Mouse (Mus musculus): ENCODE results near the gene Slc27a1.

The Slc27a1 gene

GRCm38 (mm10) chr8:71586891-71587290 lies 18.2 kb downstream of the Slc27a1 start:
- peak; percentile 78 for DNase-seq (ENCODE audit: low read depth)

DNA sequence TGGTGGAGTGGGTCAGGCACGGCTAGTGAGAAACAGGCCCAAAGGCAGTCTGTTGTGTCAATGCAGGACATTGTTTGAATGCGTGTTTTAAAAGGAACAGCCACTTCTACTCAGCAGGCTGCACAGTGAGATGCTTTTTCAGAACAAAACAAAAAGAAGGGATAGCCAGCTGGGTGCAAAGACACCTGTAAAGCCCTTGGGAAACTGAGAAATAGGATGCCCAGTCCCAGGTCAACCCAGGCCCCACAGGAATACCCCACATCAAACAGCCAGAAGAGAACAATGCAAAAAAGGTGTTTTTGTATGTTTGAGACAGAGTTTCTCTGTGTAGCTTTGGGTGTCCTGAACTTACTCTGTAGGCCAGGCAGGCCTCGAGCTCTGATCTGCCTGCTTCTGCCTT lies 20.1 kb downstream of the Slc27a1 start:
- no peak for DNase-seq (ENCODE audit: low read depth)

DNA sequence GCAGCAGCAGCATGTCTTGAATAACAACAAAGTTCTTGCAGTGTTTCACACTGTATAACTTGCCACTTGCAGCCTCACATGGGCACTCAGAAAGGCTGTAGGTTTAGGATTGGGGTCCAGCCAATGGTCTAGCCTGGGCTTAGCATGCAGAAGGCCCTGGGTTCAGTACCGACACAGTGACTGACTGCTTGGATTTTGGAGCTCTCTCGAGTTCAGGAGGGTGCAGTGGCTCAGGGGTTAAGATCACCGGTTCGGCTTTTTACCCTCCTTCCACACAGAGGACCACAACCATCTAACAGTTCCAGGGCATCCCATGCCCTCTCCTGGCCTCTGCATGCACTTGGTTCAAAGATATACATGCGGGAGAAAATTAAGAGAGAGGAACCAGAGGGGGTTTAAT lies 22.3 kb downstream of the Slc27a1 start:
- DNase-seq (ENCODE audit: low read depth), result no peak

DNA sequence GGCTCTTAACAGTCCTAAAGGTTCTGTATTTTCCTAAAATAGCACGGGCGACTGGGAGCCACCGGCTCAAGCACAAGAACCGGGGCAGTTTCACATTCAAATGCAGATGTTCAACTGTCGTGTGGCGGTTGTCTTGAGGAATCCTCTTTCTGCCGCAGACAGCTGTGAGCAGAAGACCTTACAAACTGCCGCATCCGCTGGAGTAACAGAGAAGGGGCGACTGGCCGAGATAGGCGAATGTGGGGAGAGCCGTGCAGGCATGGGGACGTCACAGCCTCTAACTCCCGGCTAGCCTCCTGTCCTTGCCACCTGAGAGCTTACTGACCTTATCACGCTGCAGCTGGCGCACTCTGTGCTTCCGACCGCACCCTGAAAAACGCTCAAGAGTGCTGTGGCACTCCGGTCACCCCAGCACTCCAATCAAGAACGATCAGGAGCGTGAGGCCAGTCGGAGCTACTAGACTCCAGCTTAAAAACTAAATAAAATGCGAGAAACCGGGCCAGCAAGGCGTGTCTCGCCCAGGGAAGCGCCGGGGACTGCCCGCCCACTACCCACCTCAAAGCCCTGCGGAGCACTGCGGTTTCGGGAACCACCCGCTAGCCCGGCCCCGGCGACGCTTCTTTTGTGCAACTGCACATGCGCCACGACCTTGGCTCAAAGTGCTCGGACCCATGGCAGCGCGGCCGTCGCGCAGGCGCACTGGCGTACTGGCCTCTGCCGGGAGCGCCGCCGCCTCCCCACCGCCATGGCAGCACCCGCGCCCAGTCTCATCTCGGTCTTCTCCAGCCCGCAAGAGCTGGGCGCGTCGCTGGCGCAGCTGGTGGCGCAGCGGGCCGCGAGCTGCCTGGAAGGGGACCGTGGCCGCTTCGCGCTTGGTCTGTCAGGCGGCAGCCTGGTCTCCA lies 23.0 kb downstream of the Slc27a1 start, which contains the start of gene Pgls:
Pgls (plus strand) TSS at position 706 of the 903 bp plus-strand sequence.
- peak; percentile 95 for DNase-seq (ENCODE audit: low read depth)

GRCm38 (mm10) chr8:71592374-71593170 lies 23.9 kb downstream of the Slc27a1 start:
- DNase-seq (ENCODE audit: low read depth), result peak; percentile 73

DNA sequence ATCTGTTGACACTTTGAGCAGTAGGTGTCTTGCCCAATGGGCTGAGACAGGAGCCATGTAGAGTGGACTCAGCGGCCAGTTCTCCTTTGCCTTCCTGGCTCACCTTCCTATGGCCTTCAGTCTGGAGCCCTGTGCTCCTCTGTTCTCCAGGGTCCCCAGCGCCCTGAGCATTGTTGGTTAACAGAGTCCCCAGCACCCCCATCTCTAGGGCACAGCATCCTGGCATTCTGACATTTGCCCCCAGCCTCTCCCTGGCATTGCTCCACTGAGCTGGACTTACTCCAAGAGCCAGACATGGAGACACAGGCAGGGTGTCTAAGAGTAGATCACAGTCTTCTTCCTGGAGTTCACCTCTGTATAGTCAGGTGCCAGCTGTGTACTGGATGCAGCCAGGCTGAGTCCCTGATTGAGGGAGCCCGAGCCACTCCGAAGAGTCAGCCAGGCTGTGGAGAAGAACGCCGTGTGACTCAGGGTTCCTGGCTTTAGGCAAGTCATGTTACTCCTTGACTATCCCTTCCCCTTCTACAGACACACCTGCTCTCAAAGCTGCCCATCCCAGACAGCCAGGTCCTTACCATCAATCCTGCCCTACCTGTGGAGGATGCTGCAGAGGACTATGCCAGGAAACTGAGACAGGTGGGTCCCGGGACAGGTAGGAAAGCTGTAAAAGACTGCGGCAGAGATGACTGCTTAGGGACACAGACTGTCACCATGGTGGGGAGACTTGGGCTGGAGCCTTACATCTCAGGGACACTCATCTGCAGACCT lies 25.1 kb downstream of the Slc27a1 start:
- DNase-seq (ENCODE audit: low read depth), result no peak

DNA sequence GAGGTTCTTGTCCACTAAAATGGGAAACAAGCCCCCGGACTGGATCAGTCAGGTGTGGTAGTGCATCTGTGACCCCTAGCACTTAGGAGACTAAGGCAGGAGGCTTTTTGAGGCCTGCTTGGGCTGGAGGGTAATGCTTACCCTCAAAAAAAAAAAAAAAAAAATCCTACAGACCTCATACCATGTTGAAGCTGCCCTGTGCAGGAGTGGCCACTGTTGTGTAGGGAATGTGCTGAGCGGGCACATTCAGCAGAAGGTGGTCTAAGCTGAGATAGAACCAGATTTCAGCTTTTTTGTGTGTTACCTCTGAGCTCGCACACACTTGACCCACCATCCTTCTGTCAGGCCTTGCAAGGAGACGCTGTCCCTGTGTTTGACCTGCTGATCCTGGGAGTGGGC lies 25.6 kb downstream of the Slc27a1 start:
- DNase-seq (ENCODE audit: low read depth), result no peak

GRCm38 (mm10) chr8:71595862-71596261 lies 27.2 kb downstream of the Slc27a1 start:
- DNase-seq (ENCODE audit: low read depth), result peak; percentile 91

GRCm38 (mm10) chr8:71596384-71596783 lies 27.7 kb downstream of the Slc27a1 start:
- DNase-seq (ENCODE audit: low read depth), result no peak

- peak; percentile 57 for DNase-seq (ENCODE audit: low read depth)
Measured at GRCm38 (mm10) chr8:71596798-71597197, 28.1 kb downstream of the Slc27a1 start.

DNA sequence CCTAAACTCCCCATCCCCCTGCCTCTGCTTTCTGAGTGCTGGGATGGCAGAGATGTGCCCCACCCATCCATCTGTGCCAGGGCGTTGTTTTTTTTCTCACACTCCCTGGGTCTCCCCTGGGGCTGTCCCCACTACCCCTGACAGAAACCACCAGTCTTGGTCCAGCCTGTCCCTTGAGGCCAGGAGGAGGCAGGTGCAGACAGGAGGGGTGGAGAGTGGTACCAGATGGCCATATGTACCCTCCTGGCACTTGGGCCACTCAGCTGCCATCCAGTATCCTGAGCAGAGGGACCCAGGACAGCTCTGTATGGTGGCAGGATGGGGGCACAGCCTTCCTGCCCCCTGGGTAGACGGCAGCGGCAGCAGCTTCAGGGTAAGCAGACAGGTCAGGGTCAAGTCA lies 28.8 kb downstream of the Slc27a1 start, which contains the start of gene Fam129c:
Fam129c (plus strand) TSS at position 198 of the 400 bp plus-strand sequence.
- DNase-seq (ENCODE audit: low read depth), result no peak

DNA sequence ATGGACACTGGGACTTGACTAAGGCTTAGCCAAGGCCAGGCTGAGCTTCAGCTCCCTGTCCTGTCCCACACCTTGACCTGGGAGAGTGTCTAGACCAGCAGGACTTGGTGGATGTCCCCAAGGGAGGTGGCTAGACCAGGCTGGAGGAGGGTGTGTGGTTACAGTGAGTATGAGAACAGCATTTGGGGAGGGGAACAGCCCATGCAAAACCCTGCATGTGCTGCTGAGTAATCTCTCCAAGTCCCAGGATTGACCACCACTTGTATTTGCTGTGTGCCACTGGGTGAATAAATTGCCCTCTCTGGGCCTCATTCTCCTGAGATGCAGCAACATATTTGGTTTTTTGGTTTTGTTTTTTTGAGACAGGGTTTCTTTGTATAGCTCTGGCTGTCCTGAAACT lies 29.7 kb downstream of the Slc27a1 start:
- no peak for DNase-seq (ENCODE audit: low read depth)

GRCm38 (mm10) chr8:71598841-71599240 lies 30.2 kb downstream of the Slc27a1 start:
- DNase-seq (ENCODE audit: low read depth), result no peak

DNA sequence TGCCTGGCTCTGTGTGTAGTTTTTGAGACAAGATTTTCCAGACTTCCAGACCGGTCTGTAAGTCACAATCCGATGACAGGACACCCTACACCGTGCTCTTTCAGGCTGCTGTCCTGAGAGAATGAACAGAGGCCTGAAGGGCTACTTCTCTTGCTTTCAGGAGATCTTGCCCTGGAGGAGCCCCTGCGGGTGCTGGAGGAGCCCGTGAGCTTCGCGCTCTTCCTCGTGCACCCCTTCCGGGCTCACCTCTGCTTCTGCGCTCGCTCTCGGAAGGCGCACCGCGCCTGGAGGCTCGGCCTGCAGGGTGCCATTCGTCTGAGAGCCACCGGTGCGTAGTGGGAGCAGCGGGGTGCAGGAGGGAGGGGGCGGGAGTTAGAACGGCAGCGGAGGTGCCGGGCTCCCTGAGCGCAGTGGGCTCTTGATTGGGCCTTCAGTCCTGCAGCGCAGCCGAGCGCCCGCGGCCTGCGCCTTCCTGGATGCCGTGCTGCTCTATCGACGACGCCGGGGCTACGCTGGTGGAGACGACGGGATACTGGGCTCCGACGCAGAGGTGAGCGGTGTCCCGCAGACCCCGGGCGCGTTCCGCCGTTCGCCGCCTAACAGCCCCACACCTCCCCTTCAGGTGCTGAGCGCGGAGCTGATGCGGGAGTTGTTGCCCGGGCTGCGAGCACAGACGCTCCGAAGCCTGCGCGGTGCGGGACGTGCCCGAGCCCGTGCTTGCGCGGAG lies 33.4 kb downstream of the Slc27a1 start:
- peak; percentile 69 for DNase-seq (ENCODE audit: low read depth)

- DNase-seq (ENCODE audit: low read depth), result no peak
Measured at GRCm38 (mm10) chr8:71602666-71603334, 34.1 kb downstream of the Slc27a1 start.

GRCm38 (mm10) chr8:71604021-71604420 lies 35.3 kb downstream of the Slc27a1 start:
- no peak for DNase-seq (ENCODE audit: low read depth)

GRCm38 (mm10) chr8:71610822-71611651 lies 42.4 kb downstream of the Slc27a1 start, which contains the start of gene Colgalt1:
Colgalt1 (plus strand) TSS chr8:71610998.
- DNase-seq (ENCODE audit: low read depth), result peak; percentile 99

DNA sequence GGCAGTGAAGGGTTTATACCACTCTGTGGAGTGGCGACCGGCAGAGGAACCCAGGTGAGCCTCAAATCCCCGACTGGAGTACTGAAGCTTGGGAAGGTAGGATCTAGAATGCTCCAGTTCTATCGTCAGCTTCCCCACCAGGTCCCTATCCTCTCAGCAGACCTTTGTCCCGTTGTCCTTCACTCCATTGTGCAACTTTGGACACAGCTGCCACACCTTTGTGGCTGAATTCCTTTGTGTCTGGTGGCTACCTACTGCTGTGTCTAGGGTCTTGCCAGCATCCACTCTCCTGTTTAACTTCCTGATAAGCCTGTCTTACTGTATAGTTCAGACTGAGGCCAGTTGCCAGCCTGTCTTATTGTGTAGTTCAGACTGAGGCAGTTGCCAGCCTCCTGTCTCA lies 43.5 kb downstream of the Slc27a1 start:
- DNase-seq (ENCODE audit: low read depth), result peak; percentile 15

- no peak for DNase-seq (ENCODE audit: low read depth)
Measured at GRCm38 (mm10) chr8:71613418-71613817, 44.7 kb downstream of the Slc27a1 start.

DNA sequence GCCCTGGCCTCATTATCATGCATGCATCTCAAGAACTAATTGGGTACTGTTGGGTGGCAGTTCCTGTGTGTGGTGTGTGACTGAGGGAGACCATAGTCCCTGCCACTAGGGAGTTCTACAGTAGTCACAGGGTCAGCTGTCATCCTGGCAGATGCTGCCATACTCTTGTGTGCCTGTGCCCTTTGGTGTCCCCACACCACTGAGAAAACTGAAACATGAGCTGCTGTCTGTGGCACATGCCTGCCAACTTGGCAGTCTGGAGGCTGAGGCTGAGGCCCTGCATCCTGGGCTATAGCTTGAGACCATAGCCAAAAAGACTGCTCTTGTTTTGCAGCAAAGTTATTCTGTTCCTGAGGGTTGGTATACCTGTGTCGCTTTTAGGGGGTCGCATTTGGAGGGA lies 51.1 kb downstream of the Slc27a1 start:
- DNase-seq (ENCODE audit: low read depth), result no peak

Measured in induced T-regulatory cell, adult 2 months (primary cell).